In genomic region chr6:90508197-90508624, GRCm38 (mm10) we compare ENCODE assay signal across 9 mouse cellular contexts. TPM values are rescaled to one million over a fixed set of nuclear protein-coding genes. Genes with fewer than 3 reads are reported as not detected.
DNase-seq lines count a peak whose midpoint lies in the region; ATAC-seq and TF ChIP-seq lines count a peak whose summit lies in the region.
"Had no signal": no experiment of that assay in that cellular context is flagged by ENCODE, and none has a peak within 500 bp of the region (broad histone marks: within the 10 kb centered on the region; RNA-seq: fewer than 3 reads in every experiment).

No protein-coding gene starts in this region.

- H3K36me3 ChIP-seq in forebrain, embryonic 10.5 days (replicated peaks), result no peaks in the 10 kb centered on the region
- no peaks in the 10 kb centered on the region for H3K36me3 ChIP-seq in forebrain, embryonic 12.5 days (replicated peaks)
- H3K36me3 ChIP-seq in liver, postnatal 0 days (replicated peaks; ENCODE audit: insufficient read depth, low read length), result no peaks in the 10 kb centered on the region
- H3K36me3 ChIP-seq: G1E had no signal

- H3K27ac ChIP-seq in forebrain, embryonic 10.5 days, result peak overlapping the region; percentile 73
- no peak overlapping the region for H3K27ac ChIP-seq in forebrain, embryonic 12.5 days
- peak overlapping the region; percentile 84 for H3K27ac ChIP-seq in liver, postnatal 0 days (ENCODE audit: low read depth)

- no peaks in the 10 kb centered on the region for H3K27me3 ChIP-seq in forebrain, embryonic 10.5 days (ENCODE audit: poor library complexity, severe bottlenecking)
- no peaks in the 10 kb centered on the region for H3K27me3 ChIP-seq in forebrain, embryonic 12.5 days
- no peaks in the 10 kb centered on the region for H3K27me3 ChIP-seq in liver, postnatal 0 days (ENCODE audit: insufficient read depth, low read length)

- H3K4me1 ChIP-seq in forebrain, embryonic 10.5 days, result peaks cover 27% of the 10 kb centered on the region
- peaks cover 12% of the 10 kb centered on the region for H3K4me1 ChIP-seq in forebrain, embryonic 12.5 days
- peaks cover 17% of the 10 kb centered on the region for H3K4me1 ChIP-seq in liver, postnatal 0 days (ENCODE audit: insufficient read depth)

- H3K4me3 ChIP-seq in forebrain, embryonic 10.5 days, result no peak overlapping the region
- H3K4me3 ChIP-seq in forebrain, embryonic 12.5 days (replicated peaks), result no peak overlapping the region
- H3K4me3 ChIP-seq in liver, postnatal 0 days (ENCODE audit: low read depth, low read length), result no peak overlapping the region

- 36% methylated on average over 4 of the region's 4 CpGs for WGBS in forebrain, embryonic 10.5 days
- WGBS in forebrain, embryonic 12.5 days, result 38% methylated on average over 4 of the region's 4 CpGs
- WGBS in liver, postnatal 0 days (ENCODE audit: insufficient replicate concordance), result 61% methylated on average over 4 of the region's 4 CpGs

- no peak for TF ChIP-seq EP300 in liver, postnatal 0 days (IDR thresholded peaks at IDR 0.05; ENCODE audit: low read depth)

- H3K4me2 ChIP-seq in forebrain, embryonic 12.5 days, result no peak overlapping the region
- no peak overlapping the region for H3K4me2 ChIP-seq in liver, postnatal 0 days (ENCODE audit: low read depth, low read length)

- TF ChIP-seq CTCF in liver, postnatal 0 days (IDR thresholded peaks at IDR 0.05; ENCODE audit: low read depth), result no peak

- H3K9ac ChIP-seq in forebrain, embryonic 12.5 days, result no peak overlapping the region
- peak overlapping the region; percentile 32; the same call in 1 of the 2 replicates for H3K9ac ChIP-seq in liver, postnatal 0 days (replicated peaks)

- ATAC-seq in forebrain, embryonic 12.5 days (ENCODE audit: low FRiP score), result no peak
- ATAC-seq in liver, postnatal 0 days, result no peak

- no peaks in the 10 kb centered on the region for H3K9me3 ChIP-seq in forebrain, embryonic 10.5 days
- H3K9me3 ChIP-seq in forebrain, embryonic 12.5 days, result no peaks in the 10 kb centered on the region
- H3K9me3 ChIP-seq in liver, postnatal 0 days (ENCODE audit: low read length), result no peaks in the 10 kb centered on the region; the same call in 1 of the 2 replicates
- H3K9me3 ChIP-seq: G1E had no signal

- peak; percentile 26 for DNase-seq in forebrain, embryonic 10.5 days (ENCODE audit: extremely low spot score, low spot score)
- DNase-seq in embryo, embryonic 10.5 days (ENCODE audit: low spot score), result peak; percentile 62
- peak; percentile 69 to 75 for DNase-seq in heart, adult 9 months (ENCODE audit: low spot score in 2 of 2)
- peak; percentile 99 for DNase-seq in kidney, adult 9 months
- no peak for DNase-seq in liver, postnatal 0 days
- DNase-seq in right cerebral cortex, postnatal 36 days (ENCODE audit: low spot score in 2 of 2), result peak; percentile 54 to 55
- DNase-seq in urinary bladder, postnatal 25 days (ENCODE audit: low spot score), result no peak

RNA-seq across cellular contexts. Expression of gene Aldh1l1, which starts 22.0 kb away (rescaled TPM):
- 1.7 and 2.1 TPM in 2 replicates for polyA plus RNA-seq in forebrain, embryonic 10.5 days (2016; fragmentation: Nextera tagmentation; extraction: Ambion mirVana)
- polyA plus RNA-seq in forebrain, embryonic 12.5 days (2016; fragmentation: Nextera tagmentation; extraction: Ambion mirVana), result 2.0 TPM in 2 replicates
- 104 and 114 TPM in 2 replicates for polyA plus RNA-seq in liver, postnatal 0 days (2015; fragmentation: Nextera tagmentation; extraction: Ambion mirVana)
- polyA plus RNA-seq: G1E had no signal

RNA-seq across cellular contexts. Expression of gene Klf15, which starts 45.8 kb away (rescaled TPM):
- 5.5 and 5.6 TPM in 2 replicates for polyA plus RNA-seq in forebrain, embryonic 10.5 days (2016; fragmentation: Nextera tagmentation; extraction: Ambion mirVana)
- 3.8 and 4.3 TPM in 2 replicates for polyA plus RNA-seq in forebrain, embryonic 12.5 days (2016; fragmentation: Nextera tagmentation; extraction: Ambion mirVana)
- polyA plus RNA-seq in liver, postnatal 0 days (2015; fragmentation: Nextera tagmentation; extraction: Ambion mirVana), result 22.4 and 45.6 TPM in 2 replicates
- polyA plus RNA-seq: G1E had no signal

Comparison
In these comparisons a context has a peak if more than half of its experiments do, and no peak if none do; other contexts are left out.
1. DNase-seq: peak in forebrain, embryonic 10.5 days (single experiment), embryo, embryonic 10.5 days (single experiment), heart, adult 9 months (2 of 2), kidney, adult 9 months (single experiment) and right cerebral cortex, postnatal 36 days (2 of 2); none in liver, postnatal 0 days (single experiment) and urinary bladder, postnatal 25 days (single experiment).
2. RNA of gene Aldh1l1, which starts 22.0 kb away (polyA plus RNA-seq): 104 to 114 TPM in liver, postnatal 0 days; 2.0 TPM in forebrain, embryonic 12.5 days and 1.7 to 2.1 TPM in forebrain, embryonic 10.5 days; every median in the first group is over 10 times any median in the second.